Mouse (Mus musculus): ENCODE measurements at regions not wholly inside any gene's neighbourhood (a gene's known extent, or its start where the extent isn't known, plus 50 kb on each side); places are given as distances from the start of the nearest gene placed in this dataset.

DNA sequence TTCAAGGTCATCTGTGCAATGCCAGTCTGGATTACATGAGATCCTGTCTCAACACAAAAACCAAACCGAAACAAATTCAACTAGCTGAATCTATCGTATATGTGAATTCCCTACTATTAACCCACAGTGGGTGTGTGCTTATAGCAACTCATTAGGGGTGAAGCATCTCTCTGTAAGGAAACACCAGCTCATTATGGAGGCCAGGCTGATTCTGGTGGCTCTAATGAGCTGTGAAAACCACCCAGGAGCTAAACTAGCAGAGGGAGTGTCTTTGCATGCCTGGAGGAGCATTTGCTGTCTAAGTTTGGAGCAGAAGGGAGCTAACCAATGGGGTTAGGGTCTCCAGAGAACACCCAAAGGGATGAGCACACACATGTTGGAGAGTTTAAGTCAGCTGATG lies 54.1 kb upstream of the Adamts2 start:
- in situ Hi-C loops (cut with MboI), result no loop called here

DNA sequence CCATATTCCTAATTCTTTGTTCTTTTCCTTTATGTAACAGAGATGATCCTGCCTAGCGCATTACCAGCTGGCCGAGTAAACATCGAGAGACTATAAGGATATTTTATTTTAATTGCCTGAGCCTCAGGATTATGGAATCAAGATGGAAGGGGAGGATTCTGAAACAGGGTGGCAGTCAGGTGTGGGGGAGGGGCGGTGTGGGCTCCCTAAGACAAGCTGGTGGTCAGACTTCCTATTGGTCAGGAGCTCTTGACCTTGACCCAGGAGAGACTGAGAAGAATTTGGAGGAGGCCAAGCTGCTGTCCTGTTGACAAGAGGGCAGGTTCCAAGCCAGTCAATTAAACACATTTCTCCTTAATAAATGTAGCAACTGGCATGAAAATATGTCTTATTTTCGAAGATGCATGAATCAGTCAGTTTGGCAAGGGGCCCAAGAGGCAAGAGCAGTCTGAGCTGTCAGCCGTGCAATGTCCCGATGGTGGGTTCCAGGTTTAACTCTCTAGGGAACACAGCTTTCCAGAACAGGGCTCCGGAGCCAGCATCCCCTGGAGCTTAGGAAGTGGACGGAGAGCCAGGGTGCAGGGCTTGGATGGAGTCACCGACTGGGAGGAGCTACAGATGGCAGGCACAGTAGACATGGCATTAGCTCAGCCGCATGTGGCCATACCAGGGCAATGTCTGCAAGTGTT lies 55.3 kb upstream of the Adamts2 start:
- in situ Hi-C loops (cut with MboI), result no loop called here

DNA sequence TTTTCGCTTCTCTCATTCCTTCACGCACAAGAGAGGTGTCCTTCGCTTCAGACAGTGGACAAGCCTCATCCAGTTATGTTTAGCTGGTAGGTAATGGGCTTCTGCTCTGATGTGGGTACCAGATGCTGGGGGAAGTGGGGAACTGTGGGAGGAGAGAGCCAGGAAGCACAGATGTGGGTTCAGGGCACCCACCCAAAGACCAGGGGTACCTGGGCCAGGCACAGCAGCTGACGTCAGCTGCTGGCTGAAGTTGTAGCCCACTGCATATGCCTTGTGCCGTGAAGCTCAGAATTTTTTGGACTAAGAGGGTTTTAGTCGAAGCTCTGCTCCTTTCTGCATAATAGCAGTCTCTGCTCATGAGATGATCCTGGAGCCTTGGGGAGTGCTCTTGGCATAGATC lies 56.5 kb upstream of the Adamts2 start:
- in situ Hi-C loops (cut with MboI), result no loop called here

DNA sequence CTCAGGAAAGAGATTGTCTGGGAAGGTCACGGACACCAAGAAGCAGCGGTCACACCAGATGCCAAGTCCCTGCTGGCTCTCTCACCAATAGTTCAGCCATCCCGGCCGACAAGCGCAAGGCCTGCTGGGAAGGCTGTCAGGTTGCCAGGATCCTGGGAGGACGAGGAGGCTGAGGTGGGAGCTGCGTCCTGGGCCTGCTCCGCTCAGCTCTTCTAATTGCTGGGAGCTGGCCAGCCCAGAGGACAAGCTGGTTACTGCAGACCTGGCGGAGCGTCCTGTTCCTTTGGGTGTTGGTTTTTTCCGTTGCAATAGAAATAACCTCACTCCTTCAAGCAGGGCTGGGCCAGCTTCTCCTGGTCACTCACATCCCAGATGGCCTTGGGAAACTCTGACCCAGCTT lies 61.7 kb upstream of the Adamts2 start:
- in situ Hi-C loops (cut with MboI), result no loop called here

DNA sequence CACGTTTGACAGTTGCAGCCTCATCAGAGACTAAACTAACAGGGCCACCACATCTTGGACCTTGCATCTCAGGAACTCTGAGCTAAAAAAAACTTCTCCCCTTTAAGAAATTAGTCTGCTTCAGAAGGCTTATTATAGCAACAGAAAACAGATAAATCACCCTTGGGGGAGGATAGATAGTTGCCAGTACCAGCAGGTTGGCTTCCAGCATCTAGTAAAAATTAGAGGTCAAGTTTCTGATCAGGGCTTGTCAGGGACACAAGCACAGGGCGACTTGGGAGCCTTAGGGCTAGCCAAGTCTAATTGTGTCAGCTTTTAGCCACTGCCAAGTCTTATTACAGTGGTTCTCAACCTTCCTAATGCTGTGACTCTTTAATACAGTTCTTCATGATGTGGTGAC lies 67.6 kb upstream of the Adamts2 start:
- in situ Hi-C loops (cut with MboI), result no loop called here

DNA sequence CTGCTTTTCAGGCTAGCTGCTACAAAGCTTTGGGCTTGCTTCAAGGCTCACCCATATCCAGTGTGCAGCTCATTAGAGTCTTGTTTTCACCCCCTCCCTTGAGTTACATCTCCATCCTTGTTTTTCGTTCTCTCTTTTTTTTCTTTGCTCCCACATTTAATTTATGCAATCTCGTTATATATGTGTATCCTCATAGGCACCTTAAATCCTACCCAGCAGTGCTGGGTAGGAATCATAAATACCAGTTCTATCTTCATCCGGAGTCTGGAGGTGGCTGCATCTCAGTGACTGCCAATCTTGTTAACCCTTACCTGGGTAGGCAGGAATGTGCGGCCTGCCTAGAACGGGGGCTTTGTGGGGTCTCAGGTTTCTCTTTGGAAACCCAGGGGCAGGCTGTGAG lies 74.0 kb upstream of the Adamts2 start:
- in situ Hi-C loops (cut with MboI), result no loop called here

DNA sequence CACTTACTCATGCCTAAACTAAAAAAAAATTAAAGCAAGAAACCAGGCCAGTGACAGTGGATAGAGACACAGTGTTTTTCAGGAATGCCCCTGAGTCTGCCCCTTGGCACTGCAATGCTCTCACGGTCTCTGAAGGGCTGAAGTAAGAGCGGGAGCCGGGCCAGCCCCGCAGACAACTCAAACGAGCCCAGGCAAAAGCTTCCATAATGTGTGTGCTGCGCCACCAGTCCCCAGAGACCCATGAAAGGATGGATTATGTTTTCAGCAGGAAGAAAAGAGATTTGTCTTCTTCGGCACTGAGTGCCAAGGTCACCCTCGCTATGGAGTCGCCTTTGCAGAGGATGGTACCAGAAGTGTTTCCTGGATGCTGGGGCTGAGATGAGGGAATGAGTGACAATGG lies 81.7 kb upstream of the Adamts2 start:
- in situ Hi-C loops (cut with MboI), result loop anchor here (25.0 kb wide), 1 partner anchor 992 kb away; no protein-coding TSS in a partner anchor

DNA sequence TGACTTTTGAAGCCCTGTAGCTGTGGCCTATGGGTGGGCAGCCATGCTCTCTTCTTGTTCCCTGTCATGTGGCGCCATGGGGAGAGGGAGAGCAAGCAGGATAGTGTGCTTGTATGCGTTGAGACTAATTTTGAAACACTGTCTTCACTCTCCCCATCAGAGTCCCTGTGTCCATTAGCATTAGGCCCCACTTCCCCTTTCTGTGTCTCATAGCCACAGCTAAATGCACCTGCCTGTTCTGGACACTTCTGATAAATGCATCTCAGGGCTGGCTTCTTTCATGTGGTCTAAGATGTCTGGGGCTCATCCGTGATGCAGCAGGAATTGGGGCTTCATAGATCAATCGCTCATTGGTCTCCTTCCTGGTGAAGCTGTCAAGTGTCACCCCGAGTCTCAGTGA lies 77.0 kb upstream of the Rufy1 start:
- in situ Hi-C loops (cut with MboI), result loop anchor here (25.0 kb wide), 1 partner anchor 1004 kb away; no protein-coding TSS in a partner anchor

DNA sequence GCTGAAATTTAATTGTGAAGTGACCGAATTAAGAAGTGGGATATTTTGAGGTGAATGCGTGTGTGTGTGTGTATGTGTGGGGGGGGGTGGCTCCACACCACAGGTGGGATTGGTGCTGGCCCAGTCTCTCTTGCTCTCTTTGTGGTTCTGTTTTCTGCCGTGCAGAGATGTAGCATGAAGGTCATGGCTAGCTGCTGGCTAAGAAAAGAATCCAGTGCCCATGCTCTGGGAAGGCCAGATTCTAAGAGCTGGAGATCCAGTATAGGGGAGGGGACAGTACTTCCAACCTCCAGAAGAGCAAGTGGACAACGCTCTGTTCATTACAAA lies 76.5 kb upstream of the Rufy1 start:
- in situ Hi-C loops (cut with MboI), result loop anchor here (25.0 kb wide), 1 partner anchor 1005 kb away; no protein-coding TSS in a partner anchor

DNA sequence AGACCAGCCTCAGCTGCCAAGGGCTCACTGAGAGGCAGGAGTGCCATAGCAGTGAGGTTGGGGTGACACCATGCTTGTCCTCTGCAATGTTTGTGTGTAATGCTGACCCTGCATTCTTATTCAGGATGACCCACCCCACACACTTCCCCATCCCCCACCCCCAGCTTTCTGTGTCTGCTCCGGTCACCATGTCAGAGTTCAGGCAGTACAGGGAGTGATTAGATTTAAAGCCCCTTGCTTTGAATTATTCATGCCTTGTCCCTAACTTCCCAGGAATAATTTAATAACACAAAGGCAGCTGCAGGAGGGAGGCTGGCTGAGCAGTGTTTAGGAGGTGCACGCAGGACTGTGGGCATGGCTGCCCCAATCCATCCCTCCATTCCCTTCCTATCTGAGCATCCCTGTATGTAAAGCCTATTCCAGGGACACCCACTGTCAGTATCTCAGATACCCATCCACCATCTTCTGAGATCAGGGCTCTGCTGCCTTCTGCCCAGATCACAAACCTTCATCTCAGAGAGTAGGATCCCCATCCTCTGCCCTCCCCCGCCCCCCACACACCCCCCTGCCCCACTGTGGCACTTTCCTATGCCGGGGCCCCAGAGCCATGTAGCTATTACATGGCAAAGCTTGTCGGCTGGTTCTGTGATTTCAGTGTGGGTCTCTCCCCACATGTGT lies 76.0 kb upstream of the Rufy1 start:
- in situ Hi-C loops (cut with MboI), result loop anchor here (25.0 kb wide), 1 partner anchor 1005 kb away; no protein-coding TSS in a partner anchor

DNA sequence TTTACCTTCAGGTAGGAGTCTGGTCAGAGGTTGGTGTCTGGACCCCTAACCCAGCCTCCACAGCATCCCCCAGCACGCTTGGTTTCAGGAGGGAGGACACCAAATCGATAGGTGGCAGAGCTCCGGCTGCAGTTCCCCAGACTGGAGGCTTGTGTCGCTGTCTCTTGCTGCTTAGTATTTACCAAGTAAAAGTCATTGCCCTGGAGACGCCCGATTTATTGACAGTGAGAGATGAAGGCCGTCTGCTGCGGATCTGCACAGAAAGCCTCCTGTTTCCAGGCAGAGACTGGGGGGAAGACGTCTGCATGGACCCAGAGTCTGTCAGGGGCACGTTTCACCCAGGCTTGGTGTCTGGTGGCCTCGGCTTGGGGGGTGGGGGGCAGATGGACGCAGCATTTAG lies 70.4 kb upstream of the Rufy1 start:
- in situ Hi-C loops (cut with MboI), result loop anchor here (25.0 kb wide), 1 partner anchor 1011 kb away; no protein-coding TSS in a partner anchor

DNA sequence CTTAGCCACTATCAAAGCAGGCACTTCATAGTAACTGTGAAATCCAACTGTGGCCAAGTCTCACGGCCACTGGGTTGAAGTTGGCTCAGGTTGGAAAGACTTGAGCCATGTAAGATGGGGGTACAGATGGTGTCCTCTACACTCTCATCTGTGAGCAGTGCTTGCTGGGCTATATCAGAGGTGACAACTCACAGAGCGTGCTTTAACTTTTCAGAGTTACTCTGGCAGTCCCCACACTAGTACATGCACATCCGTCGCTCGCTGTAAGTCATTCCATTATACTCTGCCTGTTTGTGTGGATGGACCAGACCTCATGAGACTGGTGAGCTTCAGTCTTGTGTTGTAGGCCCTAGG lies 62.2 kb upstream of the Rufy1 start:
- in situ Hi-C loops (cut with MboI), result no loop called here

DNA sequence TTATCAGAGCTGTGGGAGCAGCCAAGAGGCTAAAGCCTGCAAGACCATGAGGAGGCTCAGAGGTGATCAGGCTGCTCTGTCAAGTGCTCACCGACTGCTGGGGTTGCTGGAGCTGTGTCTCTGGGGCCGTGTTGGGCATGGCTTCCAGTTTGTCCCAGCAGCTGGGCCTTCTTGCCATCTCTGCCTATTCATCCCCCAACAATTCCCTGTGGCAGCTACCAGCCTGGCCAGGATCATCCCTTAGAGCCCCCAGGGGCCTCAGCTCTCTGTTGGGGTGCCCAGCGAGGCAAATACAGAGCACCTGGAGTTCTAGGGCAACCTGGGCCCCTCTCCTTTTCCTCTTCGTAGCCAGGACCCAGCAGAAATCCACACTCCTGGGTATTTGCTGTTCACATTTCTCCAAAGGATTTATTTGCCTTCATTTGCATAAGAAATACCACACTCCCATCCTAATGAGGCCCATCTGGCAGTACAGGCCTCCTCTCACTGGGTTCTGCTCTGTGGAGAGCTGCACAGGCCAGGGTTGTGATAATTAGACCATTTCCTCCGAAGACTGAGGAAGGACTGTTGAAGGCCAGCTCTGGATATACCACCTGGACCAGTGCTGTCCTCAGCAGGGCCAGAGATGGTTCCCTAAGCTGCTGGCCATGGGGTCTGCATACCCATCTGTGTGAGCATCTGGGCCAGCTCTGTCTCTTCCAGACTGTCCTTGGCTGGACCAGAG lies 61.6 kb upstream of the Rufy1 start:
- in situ Hi-C loops (cut with MboI), result no loop called here

DNA sequence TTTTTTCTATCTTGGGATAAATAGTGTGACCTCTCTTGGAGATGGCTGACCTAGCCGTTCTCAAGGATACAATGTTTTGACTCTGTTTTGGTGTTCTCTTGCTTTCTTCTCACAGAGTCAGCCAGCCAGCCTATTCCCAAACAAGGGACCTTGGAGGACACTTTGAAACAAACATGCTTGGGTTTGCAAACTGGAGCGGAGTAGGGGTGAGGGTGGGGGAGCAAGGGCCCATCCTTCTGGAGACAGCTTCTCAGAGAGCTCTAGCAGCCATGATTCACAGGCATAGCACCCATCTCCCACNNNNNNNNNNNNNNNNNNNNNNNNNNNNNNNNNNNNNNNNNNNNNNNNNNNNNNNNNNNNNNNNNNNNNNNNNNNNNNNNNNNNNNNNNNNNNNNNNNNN lies 52.9 kb upstream of the Rufy1 start:
- in situ Hi-C loops (cut with MboI), result no loop called here

DNA sequence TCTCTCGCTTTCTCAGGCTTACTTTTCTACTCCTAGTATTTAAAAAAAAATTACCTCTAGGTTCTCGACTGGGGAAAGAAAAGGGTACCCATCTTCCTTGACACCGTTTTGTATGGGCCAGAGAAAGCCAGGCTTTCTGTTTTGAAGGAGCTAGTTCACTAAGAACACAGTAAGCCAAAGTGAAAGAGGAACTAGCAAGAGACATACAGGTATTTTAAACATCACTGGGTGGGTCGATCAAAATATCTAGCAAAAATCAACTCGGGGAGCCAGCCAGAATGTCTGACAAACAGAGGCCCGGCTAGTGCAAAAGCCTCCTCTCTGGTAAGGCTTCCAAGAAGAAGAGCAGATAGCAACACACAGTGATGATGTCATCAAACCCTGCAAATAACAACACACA lies 52.2 kb upstream of the Rufy1 start:
- in situ Hi-C loops (cut with MboI), result no loop called here

DNA sequence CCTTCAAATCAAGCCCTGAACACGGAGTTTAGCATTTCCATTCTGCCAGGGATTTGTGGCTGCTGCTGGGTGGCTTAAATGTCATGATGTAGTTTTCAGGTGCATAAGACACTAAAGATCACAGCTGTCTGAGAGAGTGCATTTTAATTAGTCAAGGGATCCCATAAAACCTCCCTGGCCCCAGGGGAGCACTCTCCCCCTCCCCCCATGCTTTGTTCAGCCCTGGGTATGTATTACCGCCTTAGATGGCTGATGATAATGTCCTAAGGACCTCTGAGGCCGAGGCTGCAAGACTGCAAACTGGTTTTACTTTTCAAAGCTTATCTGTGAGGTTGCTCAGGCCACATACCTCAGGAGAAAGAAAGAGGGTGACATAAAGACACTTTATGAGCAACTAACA lies 51.7 kb upstream of the Rufy1 start:
- in situ Hi-C loops (cut with MboI), result no loop called here

All from mature B cell (primary cell).